Mouse (Mus musculus) right cerebral cortex, adult 18-20 months (tissue): ENCODE data around the gene Lingo1.

Experiments
- DNase-seq: peaks from one replicate; pipeline ENCODE4 v3.0.0; 2022; ENCODE audit warnings: mixed read lengths

Lingo1 gene

DNA sequence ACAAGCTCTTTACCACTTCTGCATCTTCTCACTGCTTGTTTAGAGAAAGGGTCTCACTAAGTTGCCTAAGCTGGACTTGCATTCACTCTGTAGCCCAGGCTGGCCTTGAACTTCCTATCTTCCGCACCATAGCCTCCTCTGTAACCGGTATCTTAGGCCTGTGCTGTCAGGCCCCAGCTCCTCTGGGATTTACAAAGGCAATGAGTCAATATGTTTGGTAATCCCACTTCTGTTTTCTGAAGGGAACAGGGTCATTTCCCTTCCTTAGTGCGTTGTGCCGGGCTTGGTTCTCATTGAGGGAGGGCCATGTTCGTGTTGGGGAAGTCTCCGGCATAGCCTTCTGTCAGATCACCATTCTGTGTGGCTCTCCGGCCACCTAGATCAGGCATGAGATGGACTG lies 203.6 kb downstream of the Lingo1 start:
- DNase-seq, result no peak

DNA sequence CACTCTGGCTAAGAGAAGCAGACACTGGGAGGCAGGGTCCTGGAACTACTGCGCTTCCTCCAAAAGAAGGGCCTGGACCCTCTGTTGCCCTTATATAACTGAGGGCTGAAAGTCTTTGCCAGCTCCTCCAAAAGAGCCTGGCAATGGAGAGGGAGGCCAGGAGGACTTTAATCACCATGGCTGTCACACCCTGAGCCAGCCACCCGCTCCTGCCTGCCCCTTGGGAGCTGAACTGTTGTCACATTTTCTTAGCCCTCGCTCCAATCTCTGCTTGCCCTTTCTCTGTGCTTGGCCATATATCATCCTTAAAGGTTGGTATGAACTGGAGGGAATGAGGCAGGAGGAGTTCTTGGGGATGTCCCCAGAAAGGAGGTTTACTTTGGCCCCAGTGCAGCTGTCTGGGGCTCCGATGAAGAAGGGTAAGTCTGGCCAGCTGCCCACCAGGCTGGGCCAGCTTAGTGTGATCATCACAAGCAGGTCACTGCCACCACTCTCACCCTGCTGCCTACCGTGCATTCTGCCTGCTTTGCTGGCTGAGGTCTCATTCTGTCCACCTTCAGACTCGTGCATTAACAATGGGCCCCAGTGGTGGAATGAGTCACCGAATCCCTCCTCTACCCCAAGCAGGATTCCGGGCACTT lies 204.9 kb downstream of the Lingo1 start:
- no peak for DNase-seq

DNA sequence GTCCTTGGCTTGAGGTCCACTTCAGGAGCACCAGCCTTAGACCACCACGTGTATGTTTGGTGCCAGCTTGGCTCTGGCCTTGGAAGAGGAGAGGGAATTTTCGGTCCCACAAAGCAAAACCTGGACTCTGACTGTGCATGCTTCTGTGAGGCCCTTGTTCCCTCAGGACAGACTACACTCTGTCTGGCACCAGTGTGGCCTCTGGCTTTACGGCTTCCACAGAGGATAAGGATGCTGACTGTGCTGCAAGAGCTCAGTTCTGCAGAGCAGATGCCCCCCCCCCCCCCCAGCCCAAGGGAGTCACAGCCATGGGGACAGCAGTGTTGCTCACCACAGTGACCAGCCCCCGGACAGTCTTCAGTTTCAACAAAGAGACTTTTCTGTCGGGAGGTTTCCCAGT lies 206.5 kb downstream of the Lingo1 start:
- DNase-seq, result no peak

DNA sequence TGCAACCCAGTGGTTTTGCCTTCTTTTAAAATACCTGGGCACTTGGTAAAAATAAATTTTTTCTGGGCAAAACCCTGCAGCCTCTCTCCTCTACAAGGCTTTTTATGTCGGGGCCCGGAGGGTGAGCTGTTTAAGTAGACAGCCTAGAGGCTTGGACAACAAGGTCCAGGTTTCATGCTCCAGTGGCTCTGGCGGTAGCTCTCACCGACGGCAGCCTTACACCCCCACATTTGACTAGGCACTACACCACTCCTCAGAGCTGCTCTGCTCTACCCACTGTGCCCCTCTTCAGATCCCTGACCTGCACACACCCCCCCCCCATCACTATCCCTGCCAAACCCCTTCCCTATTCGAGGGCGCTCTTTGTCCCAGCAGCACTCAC lies 212.2 kb downstream of the Lingo1 start:
- DNase-seq, result no peak

DNA sequence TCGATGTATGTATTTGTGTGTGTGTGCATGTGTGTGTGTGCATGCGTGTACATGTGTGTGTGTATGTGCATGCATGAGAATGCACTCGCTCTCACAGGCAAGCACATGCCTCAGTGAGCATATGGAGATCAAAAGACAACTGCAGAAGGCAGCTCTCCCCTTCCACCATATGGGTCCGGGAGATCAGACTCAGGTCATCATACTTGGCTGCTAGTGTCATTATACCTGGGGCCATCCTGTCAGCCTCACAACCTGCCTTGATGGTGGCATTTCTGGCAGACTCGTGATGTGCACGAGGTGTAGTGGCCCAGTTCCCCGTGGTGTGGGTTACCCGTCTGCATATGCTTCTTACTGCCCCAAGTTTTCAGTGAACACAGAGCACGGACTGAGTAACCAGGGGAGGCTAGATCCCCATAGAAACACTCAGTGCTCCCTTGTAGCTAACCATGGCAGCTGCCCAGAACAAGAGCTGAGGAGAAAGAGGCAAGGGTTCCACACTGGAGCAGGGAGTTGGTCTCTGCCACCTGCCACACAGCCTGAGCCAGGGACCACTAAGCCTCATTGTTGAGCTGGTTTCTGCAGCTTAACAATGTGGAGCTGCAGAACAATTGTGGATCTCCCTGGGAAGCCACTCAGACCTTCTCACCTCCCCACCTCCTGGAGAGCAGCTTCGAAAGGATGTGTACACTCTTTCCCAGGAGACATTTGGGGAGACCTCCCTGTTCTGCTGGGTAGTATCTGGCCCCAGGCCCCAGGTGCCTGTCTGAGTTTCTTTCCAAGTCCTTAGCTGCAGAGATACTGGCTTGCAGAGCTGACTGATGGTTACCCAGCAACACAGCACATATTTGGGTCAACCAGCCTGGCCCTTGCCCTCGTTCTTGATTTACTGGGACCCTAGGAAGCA lies 212.9 kb downstream of the Lingo1 start:
- no peak for DNase-seq

DNA sequence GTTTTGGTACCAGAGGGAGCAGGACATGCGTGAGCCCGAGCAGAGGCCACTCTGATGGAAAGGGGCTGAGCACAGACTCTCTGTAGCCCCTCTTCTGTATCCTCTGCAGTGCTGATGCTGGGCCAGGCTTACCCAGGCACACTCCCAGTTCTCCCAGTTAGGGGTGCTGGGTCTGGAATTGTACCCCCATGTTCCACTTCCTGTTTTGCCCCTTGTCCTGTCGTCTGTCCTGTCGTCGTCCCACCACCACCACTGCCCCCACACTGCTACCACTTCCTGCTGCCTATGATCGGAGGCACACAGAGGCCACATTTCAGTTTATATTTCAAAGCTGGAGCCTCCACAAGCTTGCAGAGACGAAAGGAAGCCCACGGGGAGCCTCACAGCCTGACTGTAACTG lies 213.6 kb downstream of the Lingo1 start:
- no peak for DNase-seq

DNA sequence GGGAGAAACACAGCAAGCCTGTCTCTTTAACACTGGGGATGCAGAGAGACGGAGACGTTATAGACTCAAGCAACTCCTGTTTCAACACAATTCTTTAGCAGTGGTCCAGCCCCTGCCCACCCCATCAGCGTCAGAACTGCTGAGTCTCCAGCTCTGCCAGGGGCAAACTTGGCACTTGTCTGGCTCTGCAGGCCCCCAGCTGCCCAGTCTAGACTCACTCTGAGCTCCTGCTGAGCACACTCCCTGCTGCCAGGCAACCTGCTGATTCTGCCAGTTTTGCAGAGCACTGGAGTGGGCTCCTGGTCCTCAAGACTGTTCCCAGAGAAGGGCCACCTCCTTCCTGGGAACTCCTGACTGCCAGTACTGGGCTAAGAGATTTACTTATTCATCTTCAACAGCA lies 214.6 kb downstream of the Lingo1 start:
- no peak for DNase-seq

DNA sequence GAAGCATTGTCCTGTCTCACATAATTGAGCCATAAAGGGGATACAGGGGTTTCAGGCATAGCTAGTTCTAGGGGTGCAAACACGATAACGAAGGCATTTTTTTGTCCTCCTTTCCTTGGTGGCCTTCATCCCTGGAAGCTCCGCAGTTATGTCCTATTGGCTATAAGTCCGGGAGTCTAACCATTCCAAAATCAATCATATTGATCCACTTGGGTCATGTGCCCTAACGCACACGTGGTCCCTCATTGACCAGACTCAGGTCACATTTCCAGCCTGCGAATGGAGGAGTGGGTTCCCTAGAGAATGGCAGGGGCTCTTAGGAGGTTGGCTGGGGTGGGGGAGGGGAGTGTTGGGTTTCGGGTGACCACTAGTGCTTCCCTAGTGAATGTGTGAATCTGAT lies 215.3 kb downstream of the Lingo1 start:
- no peak for DNase-seq

DNA sequence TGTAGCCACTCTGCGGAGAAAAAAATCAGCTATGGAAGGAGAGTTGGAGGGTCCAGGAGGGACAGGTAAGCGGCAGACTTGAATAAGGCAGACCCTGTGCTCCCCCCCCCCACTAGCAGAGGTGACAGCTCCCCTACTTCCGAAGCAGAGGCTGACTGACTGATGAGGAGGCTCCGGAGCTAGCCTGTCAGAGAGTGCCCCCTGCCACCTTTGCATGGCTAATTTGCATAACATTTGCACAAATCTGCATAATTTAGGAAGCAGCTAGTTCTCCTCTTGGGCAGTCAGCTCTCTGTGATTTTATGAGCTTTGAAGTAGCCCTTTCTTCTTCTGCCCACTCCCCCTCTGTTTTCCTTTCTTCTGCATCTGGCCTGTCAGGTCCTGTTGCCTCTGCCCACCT lies 216.2 kb downstream of the Lingo1 start:
- DNase-seq, result no peak

DNA sequence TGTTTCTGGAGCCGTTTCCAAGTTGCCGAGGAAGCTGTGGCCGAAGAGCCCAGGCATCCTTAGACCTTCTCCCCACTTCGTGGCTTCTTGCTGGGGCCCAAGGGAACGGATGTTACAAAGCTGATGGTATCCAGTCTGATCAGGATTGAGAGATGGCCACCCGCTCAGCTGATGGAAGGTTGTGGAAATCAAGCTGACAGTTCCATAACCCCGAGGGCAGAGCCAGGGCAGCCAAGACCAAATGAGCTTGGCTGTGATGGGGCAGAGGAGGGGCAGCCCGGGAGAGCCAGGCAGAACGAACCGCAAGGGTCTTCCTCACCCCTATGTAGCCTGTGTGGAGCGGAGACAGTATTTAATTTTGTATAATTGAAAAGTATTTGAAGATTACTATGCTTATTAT lies 218.9 kb downstream of the Lingo1 start:
- DNase-seq, result no peak

DNA sequence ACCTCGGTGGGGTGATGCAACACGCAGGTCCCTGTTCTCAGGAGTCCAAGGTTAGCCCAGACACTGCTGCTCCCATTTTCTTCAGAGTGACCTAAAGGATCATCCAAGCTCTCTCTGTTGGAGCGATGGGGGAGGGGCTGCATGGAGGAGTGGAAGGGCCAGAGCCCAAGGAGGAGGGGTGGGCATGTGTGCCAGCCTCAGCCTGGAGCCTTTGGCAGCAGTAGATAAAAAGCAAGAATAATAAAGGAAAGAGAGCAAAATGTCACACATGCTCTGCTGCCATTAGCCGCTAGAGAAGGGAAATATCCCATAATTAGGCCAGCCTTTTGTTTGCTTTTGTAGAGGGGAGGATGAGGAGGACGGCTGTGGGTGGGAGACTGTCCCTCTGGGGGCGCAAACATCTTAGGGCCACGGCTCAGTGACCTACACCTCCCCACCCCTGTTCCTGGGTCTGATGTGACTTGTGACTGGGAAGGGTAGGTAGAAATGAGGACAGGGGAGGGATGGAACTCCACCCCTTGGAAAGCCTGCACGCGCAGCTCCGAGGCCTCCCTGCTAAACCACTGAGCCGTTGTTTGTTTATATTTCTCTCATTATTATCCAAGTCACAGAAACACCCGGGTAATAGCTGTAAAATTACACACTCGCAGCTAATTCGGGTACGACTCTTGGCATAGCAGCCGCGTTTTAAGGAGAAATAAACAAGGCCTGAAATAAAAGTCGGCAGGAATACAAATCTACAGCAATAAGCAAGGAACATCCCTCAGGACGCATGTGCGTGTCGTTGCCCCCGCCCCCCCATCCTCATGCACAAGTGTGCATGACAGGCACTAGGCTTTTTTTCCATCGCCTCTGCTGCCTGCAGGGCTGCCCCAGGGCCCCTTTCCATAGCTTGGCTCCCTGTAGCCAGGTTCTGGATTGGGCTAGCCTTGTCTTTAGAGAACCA lies 223.5 kb downstream of the Lingo1 start:
- no peak for DNase-seq
